Mouse (Mus musculus): ENCODE data around the gene Med12l. TPM values are rescaled to one million over a fixed set of nuclear protein-coding genes. Genes with fewer than 3 reads are reported as not detected.

Gene Med12l
- 4.0 and 4.4 TPM in 2 replicates for polyA plus RNA-seq (2015; fragmentation: Nextera tagmentation; extraction: Ambion mirVana)

DNA sequence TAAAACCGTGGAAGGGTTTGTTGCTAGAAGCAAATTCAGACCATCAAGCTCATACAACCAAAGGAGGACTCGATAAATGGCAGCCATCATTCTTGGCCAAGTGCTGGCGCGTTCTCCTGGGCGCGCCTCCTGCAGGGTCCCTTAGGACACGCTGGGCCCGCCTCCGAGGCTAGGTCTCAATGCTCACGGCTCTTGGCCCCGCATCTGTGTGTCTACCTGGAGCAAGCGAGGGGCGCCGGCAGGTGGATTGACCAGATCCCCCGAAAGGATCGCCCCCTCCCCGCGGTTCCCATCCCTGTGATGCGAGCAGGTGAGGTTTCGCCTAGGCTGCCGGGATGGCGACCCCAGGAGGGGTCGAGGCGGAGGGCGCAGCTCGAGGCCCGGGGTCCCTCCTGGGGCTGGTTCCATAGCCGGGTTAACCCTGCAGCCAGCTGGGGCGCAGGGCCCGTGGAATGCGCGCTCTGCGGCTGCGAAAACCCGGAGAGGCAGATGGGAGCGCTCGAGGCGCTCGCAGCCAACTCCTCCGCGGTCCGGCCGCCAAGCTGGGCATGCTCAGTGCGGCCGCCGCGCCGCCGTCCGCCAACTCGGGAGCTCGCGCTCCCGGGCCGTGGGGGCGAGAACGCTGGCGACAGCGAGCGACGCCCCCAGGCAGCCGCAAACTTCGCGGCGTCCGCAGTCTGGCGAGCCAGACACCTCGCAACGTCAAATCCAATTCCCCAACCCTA, at the start of gene Med12l:
TSS of gene Med12l (plus strand) at position 555 of the 725 bp plus-strand sequence.
- Histone ChIP-seq H3K36me3 (no peaks in the 10 kb centered on the region), H3K4me1 (replicated peaks) (peaks cover 17% of the 10 kb centered on the region), H3K9me3 (no peaks in the 10 kb centered on the region), H3K4me2 (replicated peaks) (peak within 1 kb of the TSS; percentile 89), H3K9ac (replicated peaks) (peak within 1 kb of the TSS; percentile 84), H3K27ac (peak within 1 kb of the TSS; percentile 92), H3K4me3 (replicated peaks) (peak within 1 kb of the TSS; percentile 77), H3K27me3 (peaks cover 26% of the 10 kb centered on the region)
- ATAC-seq: peak; percentile 81
- WGBS: under 1% methylated on average over 63 of the region's 69 CpGs

DNA sequence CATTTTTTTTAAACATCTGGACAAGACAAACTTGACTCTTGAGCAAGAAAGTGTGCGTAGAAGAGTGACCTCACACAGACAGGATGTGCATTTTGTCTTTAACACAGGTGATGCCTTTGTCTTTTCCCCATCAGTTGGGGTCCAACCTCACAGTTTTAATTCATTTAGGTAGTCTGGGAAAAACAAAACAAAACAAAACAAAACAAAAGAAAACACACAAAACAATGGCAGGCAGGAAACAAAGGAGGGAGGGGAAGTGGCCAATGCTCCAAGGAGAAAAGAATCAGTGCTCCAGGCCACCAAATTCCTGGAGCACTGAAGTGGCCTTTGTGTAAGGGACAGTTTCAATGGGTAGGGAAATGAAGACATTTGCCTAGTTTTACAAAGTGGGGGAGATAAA, 44.5 kb upstream of the Med12l start:
- WGBS: 84% methylated on average over 1 of the region's 1 CpGs
- ATAC-seq: no peak
- no peaks in the 10 kb centered on the region for H3K4me1 ChIP-seq (replicated peaks)

DNA sequence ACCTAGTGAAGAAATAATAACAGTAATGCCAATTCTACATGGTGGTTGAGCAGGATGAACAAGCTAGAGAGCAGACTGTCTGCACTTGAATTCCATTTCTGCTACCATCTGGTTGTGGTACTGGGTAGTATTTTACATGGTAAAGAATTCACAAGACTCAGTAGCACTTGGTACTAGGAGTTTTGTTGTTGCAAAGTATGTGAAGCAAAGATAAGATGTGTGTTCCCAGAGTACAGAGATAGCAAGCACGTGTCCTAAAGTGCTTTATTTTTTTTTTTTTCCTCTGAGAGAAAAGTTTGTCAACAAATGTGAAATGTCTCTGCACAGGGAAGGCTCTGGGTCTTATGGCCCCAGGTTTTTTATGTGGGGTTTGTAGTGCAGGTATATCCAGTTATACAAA, 28.2 kb upstream of the Med12l start:
- Histone ChIP-seq H3K36me3 (no peaks in the 10 kb centered on the region), H3K27me3 (no peaks in the 10 kb centered on the region), H3K27ac (no peak overlapping the region), H3K4me3 (replicated peaks) (no peak overlapping the region), H3K4me1 (replicated peaks) (no peaks in the 10 kb centered on the region), H3K9ac (replicated peaks) (no peak overlapping the region), H3K4me2 (replicated peaks) (no peak overlapping the region), H3K9me3 (no peaks in the 10 kb centered on the region)
- no peak for ATAC-seq
- 90% methylated on average over 1 of the region's 1 CpGs for WGBS

More for the DNA sequence above, 44.5 kb upstream of the Med12l start:
- no peak overlapping the region for H3K4me3 ChIP-seq (replicated peaks)
- no peaks in the 10 kb centered on the region for H3K36me3 ChIP-seq
- no peak overlapping the region for H3K27ac ChIP-seq
- H3K9ac ChIP-seq (replicated peaks): no peak overlapping the region
- no peaks in the 10 kb centered on the region for H3K27me3 ChIP-seq
- H3K9me3 ChIP-seq: no peaks in the 10 kb centered on the region
- no peak overlapping the region for H3K4me2 ChIP-seq (replicated peaks)

DNA sequence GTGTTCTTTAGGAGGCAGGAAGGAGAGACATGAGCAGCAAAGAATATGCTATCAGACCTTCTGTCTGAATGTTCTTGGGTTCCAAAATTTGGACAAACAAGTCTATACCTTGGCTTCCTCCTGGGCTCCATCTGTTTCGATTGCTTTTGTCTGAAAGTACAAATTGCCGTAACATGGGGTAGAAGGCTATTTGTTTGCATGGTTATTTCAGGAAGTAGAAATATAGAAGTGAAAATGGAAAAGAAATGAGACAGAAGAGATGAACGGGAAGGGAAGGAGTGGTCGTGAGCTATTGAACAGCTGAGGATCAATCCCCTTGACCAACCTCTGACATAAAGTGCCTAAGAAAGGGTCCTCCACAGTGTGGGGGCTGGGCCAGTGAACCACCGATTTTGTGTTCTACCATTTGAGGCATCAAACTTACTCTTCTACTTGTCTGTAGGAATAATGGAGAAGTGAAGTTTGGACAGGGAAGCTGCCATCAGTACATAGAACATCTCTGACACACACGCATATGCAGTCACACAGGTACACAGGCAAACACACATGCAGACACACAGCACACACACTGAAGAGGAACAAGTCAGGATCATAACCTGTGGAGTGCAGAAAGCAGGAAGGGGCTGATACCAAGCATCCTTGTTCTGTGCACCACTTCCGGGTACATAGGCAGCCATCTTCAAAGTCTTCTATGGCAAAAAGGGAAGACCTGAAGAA, 27.6 kb upstream of the Med12l start:
- ATAC-seq: no peak
- Histone ChIP-seq H3K9me3 (no peaks in the 10 kb centered on the region), H3K9ac (replicated peaks) (no peak overlapping the region), H3K4me3 (replicated peaks) (no peak overlapping the region), H3K27me3 (no peaks in the 10 kb centered on the region), H3K36me3 (no peaks in the 10 kb centered on the region), H3K27ac (no peak overlapping the region), H3K4me1 (replicated peaks) (0 out of 2 replicates have a peak, but pooled peaks cover 2% of the 10 kb centered on the region), H3K4me2 (replicated peaks) (no peak overlapping the region)
- 92% methylated on average over 7 of the region's 7 CpGs for WGBS

DNA sequence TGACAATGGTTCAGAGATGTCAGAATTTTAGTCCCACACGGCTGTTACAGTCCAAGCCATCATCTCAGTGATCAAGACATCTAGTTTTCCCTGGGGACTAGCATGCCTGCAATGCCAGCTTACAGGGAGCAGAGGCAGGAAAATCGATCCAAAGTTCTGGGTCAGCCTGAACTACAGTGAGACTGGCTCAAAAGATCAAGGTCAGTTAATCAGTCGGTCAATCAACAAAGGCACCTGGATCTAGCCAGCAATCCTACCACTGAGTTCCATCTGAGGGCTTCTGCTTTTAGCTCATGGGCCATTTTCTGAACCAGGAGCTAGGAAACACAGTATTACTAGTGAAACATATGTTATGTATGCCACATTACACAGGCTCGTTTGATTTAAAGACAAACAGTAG, 25.0 kb upstream of the Med12l start:
- no peak overlapping the region for H3K4me3 ChIP-seq (replicated peaks)
- ATAC-seq: no peak
- H3K9ac ChIP-seq (replicated peaks): no peak overlapping the region
- 84% methylated on average over 4 of the region's 4 CpGs for WGBS
- 0 out of 2 replicates have a peak, but pooled peaks cover 2% of the 10 kb centered on the region for H3K4me1 ChIP-seq (replicated peaks)
- H3K27ac ChIP-seq: no peak overlapping the region
- no peaks in the 10 kb centered on the region for H3K27me3 ChIP-seq
- H3K4me2 ChIP-seq (replicated peaks): no peak overlapping the region
- no peaks in the 10 kb centered on the region for H3K9me3 ChIP-seq
- H3K36me3 ChIP-seq: no peaks in the 10 kb centered on the region

- Histone ChIP-seq H3K27me3 (peaks cover under 1% of the 10 kb centered on the region; the same call in 1 of the 2 replicates), H3K36me3 (no peaks in the 10 kb centered on the region), H3K9me3 (no peaks in the 10 kb centered on the region), H3K4me1 (replicated peaks) (0 out of 2 replicates have a peak, but pooled peaks cover 2% of the 10 kb centered on the region), H3K4me2 (replicated peaks) (peak overlapping the region; percentile 35; the same call in 1 of the 2 replicates), H3K27ac (no peak overlapping the region), H3K4me3 (replicated peaks) (no peak overlapping the region), H3K9ac (replicated peaks) (no peak overlapping the region)
- WGBS: 58% methylated on average over 15 of the region's 15 CpGs
- peak; percentile 79 for ATAC-seq
Observed at GRCm38 (mm10) chr3:58982896-58983837, 22.5 kb upstream of the Med12l start.

GRCm38 (mm10) chr3:58983838-58984598, 21.6 kb upstream of the Med12l start:
- Histone ChIP-seq H3K27me3 (peaks cover 6% of the 10 kb centered on the region; the same call in 1 of the 2 replicates), H3K9ac (replicated peaks) (no peak overlapping the region), H3K27ac (no peak overlapping the region), H3K9me3 (no peaks in the 10 kb centered on the region), H3K4me3 (replicated peaks) (no peak overlapping the region), H3K36me3 (no peaks in the 10 kb centered on the region), H3K4me1 (replicated peaks) (0 out of 2 replicates have a peak, but pooled peaks cover 2% of the 10 kb centered on the region), H3K4me2 (replicated peaks) (no peak overlapping the region)
- WGBS: 88% methylated on average over 15 of the region's 15 CpGs
- no peak for ATAC-seq

DNA sequence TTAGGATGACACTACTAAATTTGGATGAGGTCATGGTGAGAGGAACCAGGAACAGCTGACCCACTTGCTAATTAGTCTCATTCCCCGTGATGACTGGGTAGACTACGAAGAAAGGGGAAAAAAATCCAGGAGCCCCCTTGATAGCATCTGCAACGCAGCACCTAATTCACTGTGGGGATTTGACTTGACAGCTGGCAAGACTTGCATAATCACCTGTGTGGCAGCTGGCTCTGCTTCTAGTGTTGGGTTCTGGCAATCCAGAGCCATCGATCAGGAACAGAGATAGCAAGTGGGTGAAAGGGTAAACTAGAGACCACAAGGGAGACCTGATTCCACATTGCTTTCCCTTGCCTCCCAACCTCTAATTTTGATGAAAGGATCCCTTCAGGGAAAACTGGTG, 19.8 kb upstream of the Med12l start:
- peaks cover 6% of the 10 kb centered on the region; the same call in 1 of the 2 replicates for H3K27me3 ChIP-seq
- no peaks in the 10 kb centered on the region for H3K36me3 ChIP-seq
- no peak overlapping the region for H3K4me2 ChIP-seq (replicated peaks)
- 0 out of 2 replicates have a peak, but pooled peaks cover 2% of the 10 kb centered on the region for H3K4me1 ChIP-seq (replicated peaks)
- no peaks in the 10 kb centered on the region for H3K9me3 ChIP-seq
- no peak overlapping the region for H3K9ac ChIP-seq (replicated peaks)
- H3K4me3 ChIP-seq (replicated peaks): no peak overlapping the region
- H3K27ac ChIP-seq: no peak overlapping the region
- ATAC-seq: no peak
- WGBS: 65% methylated on average over 4 of the region's 4 CpGs

DNA sequence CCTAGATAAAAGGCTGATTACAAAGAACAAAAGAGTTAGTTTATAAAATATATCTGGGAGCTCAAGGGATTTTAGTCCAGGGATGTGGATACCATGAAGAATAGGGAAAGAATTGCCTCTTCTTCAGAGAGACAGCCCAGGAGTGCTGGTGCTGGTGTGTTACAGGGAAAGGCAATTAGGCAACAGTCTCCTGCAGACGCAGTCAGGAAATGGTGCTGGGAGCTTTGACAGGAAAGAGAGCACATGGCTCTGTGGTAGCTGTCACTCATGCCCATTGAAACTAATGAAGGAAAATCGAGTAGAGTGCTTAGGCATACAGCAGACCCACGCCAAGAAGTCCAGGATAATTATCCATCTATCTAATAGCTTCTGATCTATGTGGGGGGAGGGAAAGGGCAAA, 16.3 kb upstream of the Med12l start:
- no peak overlapping the region for H3K4me2 ChIP-seq (replicated peaks)
- 55% methylated on average over 3 of the region's 3 CpGs for WGBS
- no peaks in the 10 kb centered on the region for H3K9me3 ChIP-seq
- H3K27ac ChIP-seq: no peak overlapping the region
- no peak overlapping the region for H3K4me3 ChIP-seq (replicated peaks)
- H3K36me3 ChIP-seq: no peaks in the 10 kb centered on the region
- peaks cover 6% of the 10 kb centered on the region; the same call in 1 of the 2 replicates for H3K27me3 ChIP-seq
- ATAC-seq: no peak
- H3K9ac ChIP-seq (replicated peaks): no peak overlapping the region
- H3K4me1 ChIP-seq (replicated peaks): peaks cover 5% of the 10 kb centered on the region; the same call in 1 of the 2 replicates

DNA sequence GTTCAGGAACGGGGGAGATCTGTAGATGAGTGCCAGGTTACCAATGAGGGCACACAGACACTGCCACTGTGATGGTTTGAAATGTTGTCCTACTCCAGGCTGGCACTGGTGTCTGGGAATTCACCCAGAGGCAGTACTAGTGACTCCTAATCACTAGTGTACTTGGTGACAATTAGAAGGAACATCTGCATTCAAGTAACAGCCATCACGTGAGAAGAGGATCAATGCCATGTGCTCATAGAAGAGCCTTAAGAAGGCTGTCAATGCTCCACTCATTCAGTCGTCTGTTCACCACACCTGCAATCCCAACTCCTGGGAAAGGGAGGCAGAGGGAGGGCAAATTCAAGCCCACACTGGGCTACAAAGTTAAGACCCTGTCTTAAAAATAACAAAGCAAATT, 15.1 kb upstream of the Med12l start:
- 63% methylated on average over 3 of the region's 3 CpGs for WGBS
- Histone ChIP-seq H3K27me3 (peaks cover 6% of the 10 kb centered on the region; the same call in 1 of the 2 replicates), H3K4me2 (replicated peaks) (no peak overlapping the region), H3K36me3 (no peaks in the 10 kb centered on the region), H3K27ac (no peak overlapping the region), H3K4me1 (replicated peaks) (peaks cover 5% of the 10 kb centered on the region; the same call in 1 of the 2 replicates), H3K9me3 (no peaks in the 10 kb centered on the region), H3K9ac (replicated peaks) (no peak overlapping the region), H3K4me3 (replicated peaks) (no peak overlapping the region)
- ATAC-seq: no peak

- Histone ChIP-seq H3K36me3 (no peaks in the 10 kb centered on the region), H3K4me3 (replicated peaks) (no peak overlapping the region), H3K27me3 (peaks cover 6% of the 10 kb centered on the region; the same call in 1 of the 2 replicates), H3K9me3 (no peaks in the 10 kb centered on the region), H3K4me1 (replicated peaks) (peaks cover 5% of the 10 kb centered on the region; the same call in 1 of the 2 replicates), H3K9ac (replicated peaks) (no peak overlapping the region), H3K4me2 (replicated peaks) (no peak overlapping the region), H3K27ac (no peak overlapping the region)
- peak; percentile 27; the same call in 1 of the 2 replicates for ATAC-seq
Observed at GRCm38 (mm10) chr3:58992122-58992521, 13.5 kb upstream of the Med12l start.

Measured in midbrain, embryonic 13.5 days (tissue).